Mouse (Mus musculus): ENCODE data around the gene Nxnl1. TPM values are rescaled to one million over a fixed set of nuclear protein-coding genes. Genes with fewer than 3 reads are reported as not detected.

Nxnl1 gene
- polyA plus RNA-seq, 1 experiment = 0.04 TPM

DNA sequence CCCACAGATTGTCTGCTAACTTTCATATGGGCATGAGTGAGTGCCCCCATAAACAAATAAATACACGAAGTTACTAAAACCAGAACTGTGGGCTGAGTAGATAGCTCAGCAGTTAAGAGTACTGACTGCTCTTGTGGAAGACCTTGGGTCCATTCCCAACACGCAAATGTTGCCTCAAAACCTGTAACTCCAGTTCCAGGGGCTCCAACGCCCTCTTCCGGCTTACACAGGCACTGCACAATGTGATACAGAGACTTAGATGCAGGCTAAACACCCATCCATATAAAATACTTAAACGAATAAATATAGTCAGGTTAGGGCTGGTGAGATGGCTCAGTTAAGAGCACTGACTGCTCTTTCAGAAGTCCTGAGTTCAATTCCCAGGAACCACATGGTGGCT is 51.4 kb downstream of the Nxnl1 start:
- no peak for DNase-seq (ENCODE audit: low spot score)

DNA sequence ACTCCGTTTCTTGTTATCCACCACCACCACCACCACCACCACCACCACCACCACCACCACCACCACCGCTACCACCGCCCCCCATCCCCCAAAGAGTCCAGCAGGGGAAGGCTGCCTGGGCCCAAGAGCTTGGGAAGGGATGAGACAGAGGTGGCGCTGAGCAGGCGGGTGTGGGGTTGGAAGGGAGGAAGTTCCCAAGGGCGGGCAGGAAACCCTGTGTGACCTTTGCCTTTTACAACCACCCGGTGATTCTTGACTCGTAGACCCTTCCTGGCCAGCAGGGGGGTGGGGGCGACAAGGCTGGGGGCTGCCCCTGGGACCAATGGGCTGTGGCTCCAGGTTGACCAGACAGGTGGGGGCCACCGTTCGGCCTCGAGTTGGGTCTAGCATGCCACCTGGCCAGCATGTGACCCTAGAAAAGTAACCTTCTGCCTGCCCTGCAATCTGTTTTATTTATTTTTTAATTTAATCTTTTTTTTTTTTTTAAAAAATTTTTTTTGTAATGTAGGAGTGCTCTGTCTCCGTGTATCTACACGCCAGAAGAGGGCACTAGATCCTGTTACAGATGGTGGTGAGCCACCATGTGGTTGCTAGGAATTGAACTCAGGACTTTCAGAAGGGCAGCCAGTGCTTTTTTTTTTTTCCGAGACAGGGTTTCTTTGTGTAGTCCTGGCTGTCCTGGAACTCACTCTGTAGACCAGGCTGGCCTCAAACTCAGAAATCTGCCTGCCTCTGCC is 53.2 kb downstream of the Nxnl1 start:
- DNase-seq (ENCODE audit: low spot score) = no peak

DNA sequence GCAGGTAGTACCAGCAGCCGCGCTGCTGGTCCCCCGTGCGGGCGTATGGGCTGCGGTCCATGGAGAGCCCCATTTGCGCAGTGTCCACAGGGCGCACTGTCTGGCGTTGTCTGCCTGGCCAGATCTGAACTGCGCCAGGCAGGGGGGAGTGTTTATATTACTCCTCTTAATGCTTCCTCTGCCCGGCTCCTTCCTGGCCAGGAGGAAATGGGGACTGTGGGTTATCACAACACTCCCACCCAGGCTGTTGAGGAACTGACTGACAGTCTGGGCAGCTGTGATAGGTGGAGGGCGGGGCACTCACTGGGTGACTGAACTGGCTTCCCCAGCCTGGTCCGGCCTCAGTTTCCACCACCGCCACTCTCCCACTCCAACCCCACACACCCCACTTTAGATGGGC is 54.8 kb downstream of the Nxnl1 start, which contains the start of gene Plvap:
Gene Plvap, minus strand, starts transcription at position 109 of the 400 bp plus-strand sequence.
- DNase-seq (ENCODE audit: low spot score) = no peak

Other genes with a start within 250 kb of the Nxnl1 start
- 218 and 244 TPM in 2 replicates for gene Use1, start 199.8 kb downstream of the Nxnl1 start, polyA plus RNA-seq (2012; rRNA removed)
- 10.3 and 12.0 TPM in 2 replicates for gene Ocel1, start 195.3 kb downstream of the Nxnl1 start, polyA plus RNA-seq (2012; rRNA removed)
- 65.7 and 75.0 TPM in 2 replicates for gene Nr2f6, start 184.6 kb downstream of the Nxnl1 start, polyA plus RNA-seq (2012; rRNA removed)
- 22.0 and 23.9 TPM in 2 replicates for gene Ushbp1, start 170.8 kb downstream of the Nxnl1 start, polyA plus RNA-seq (2012; rRNA removed)
- gene Babam1, start 169.7 kb downstream of the Nxnl1 start, polyA plus RNA-seq (2012; rRNA removed) = 87.3 and 92.4 TPM in 2 replicates
- gene Ankle1, start 160.6 kb downstream of the Nxnl1 start, polyA plus RNA-seq (2012; rRNA removed) = 1.9 and 2.6 TPM in 2 replicates
- gene Abhd8, start 102.9 kb downstream of the Nxnl1 start, polyA plus RNA-seq (2012; rRNA removed) = 43.8 and 49.5 TPM in 2 replicates
- 38.5 and 45.3 TPM in 2 replicates for gene Mrpl34, start 101.6 kb downstream of the Nxnl1 start, polyA plus RNA-seq (2012; rRNA removed)
- 56.7 and 67.3 TPM in 2 replicates for gene Dda1, start 97.4 kb downstream of the Nxnl1 start, polyA plus RNA-seq (2012; rRNA removed)
- 22.1 and 23.9 TPM in 2 replicates for gene Ano8, start 80.6 kb downstream of the Nxnl1 start, polyA plus RNA-seq (2012; rRNA removed)
- 21.9 and 25.5 TPM in 2 replicates for gene Gtpbp3, start 78.5 kb downstream of the Nxnl1 start, polyA plus RNA-seq (2012; rRNA removed)
- gene Plvap, start 54.8 kb downstream of the Nxnl1 start, polyA plus RNA-seq (2012; rRNA removed) = 59.3 and 67.0 TPM in 2 replicates
- gene Ccdc194, start 40.9 kb downstream of the Nxnl1 start, polyA plus RNA-seq (2012; rRNA removed) = 0.12 TPM in 2 replicates
- 110 and 117 TPM in 2 replicates for gene Bst2, start 29.1 kb downstream of the Nxnl1 start, polyA plus RNA-seq (2012; rRNA removed)
- gene Mvb12a, start 23.7 kb downstream of the Nxnl1 start, polyA plus RNA-seq (2012; rRNA removed) = 96.1 and 115 TPM in 2 replicates
- 2.3 and 3.0 TPM in 2 replicates for gene Tmem221, start 7.7 kb downstream of the Nxnl1 start, polyA plus RNA-seq (2012; rRNA removed)
- 57.3 and 63.8 TPM in 2 replicates for gene Slc27a1, start 2.3 kb upstream of the Nxnl1 start, polyA plus RNA-seq (2012; rRNA removed)
- gene Pgls, start 25.6 kb upstream of the Nxnl1 start, polyA plus RNA-seq (2012; rRNA removed) = 41.7 and 60.4 TPM in 2 replicates
- 3.1 and 3.7 TPM in 2 replicates for gene Fam129c, start 31.0 kb upstream of the Nxnl1 start, polyA plus RNA-seq (2012; rRNA removed)
- gene Colgalt1, start 44.4 kb upstream of the Nxnl1 start, polyA plus RNA-seq (2012; rRNA removed) = 124 and 144 TPM in 2 replicates
- gene Unc13a, start 105.2 kb upstream of the Nxnl1 start, polyA plus RNA-seq (2012; rRNA removed) = 0.44 and 0.47 TPM in 2 replicates
- 14.9 and 17.1 TPM in 2 replicates for gene Jak3, start 109.7 kb upstream of the Nxnl1 start, polyA plus RNA-seq (2012; rRNA removed)
- gene Insl3, start 122.6 kb upstream of the Nxnl1 start, polyA plus RNA-seq (2012; rRNA removed) = 7.7 and 11.7 TPM in 2 replicates
- 4.8 and 7.4 TPM in 2 replicates for gene B3gnt3, start 135.2 kb upstream of the Nxnl1 start, polyA plus RNA-seq (2012; rRNA removed)
- gene Fcho1, start 159.1 kb upstream of the Nxnl1 start, polyA plus RNA-seq (2012; rRNA removed) = 4.5 and 5.3 TPM in 2 replicates